Mouse (Mus musculus) frontal cortex, postnatal 25 days (tissue): ENCODE data around the gene Arhgap10.

Source experiments
- DNase-seq, 2 experiments: peaks; one replicate each; pipeline ENCODE4 v3.0.0; 2022; ENCODE audit warnings: low spot score in 2 of 2

Gene Arhgap10

DNA sequence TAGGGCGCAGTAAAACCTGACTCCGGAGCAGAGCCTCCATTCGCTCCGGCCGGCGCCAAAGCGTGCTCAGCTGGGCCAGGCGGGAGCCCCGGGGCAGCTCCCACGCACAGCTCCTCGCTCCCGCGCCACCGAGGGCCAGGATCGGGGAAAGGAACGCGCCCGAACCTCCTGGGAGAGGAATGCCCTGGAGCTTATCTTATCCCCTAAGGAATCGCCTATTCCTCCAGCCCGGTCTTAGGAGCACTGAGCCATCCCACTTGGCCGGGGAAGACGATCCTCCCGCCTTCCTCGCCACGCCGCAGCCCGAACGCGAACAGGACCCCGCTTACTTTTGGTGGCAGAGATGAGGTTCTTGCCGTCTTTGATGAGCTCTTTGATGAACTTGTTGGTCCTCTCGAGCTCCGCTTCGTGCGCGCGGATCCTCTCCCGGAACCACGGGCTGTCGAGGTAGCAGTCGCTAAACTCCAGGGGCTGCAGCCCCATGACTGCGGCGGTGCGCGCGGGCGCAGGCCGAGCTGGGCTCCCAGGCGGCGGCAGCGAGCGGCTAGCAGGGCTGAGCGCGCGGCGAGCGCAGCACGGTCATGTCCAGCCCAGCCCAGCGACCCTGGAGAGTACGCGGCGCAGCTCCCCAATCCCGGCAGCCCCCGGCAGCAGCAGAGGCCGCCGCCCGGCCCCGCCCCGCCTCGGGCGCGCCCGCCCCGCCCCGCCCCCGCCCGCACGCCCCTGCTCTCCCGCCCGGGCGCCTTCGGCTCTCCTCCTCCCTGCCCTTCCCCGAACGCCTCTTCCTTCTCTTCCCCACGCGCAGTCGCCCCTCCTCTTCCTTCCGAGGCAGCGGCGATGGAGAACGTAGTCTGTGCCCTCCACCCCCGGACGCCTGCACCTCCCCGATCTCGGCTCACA, at the start of gene Arhgap10:
Arhgap10 (minus strand) TSS at position 653 of the 900 bp plus-strand sequence.
- DNase-seq = peak; percentile 28 to 41

DNA sequence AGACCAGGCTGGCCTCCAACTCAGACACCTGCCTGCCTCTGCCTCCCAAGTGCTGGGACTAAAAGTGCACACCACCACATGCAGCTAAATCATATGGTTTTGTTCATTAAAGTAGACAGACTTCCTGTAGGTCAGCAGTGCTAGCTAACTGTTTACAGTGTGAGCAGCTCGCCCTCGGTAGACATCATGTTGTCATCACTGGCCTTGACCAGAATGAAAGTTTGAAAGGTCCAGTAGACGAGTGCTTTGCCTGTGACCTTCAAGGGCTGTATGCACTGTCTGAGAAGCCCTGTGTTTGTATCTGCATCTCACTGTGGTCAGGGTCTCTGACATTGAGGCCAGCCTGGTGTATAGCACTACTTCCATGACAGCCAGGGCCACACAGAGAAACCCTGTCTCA, 43.7 kb upstream of the Arhgap10 start:
- no peak for DNase-seq

DNA sequence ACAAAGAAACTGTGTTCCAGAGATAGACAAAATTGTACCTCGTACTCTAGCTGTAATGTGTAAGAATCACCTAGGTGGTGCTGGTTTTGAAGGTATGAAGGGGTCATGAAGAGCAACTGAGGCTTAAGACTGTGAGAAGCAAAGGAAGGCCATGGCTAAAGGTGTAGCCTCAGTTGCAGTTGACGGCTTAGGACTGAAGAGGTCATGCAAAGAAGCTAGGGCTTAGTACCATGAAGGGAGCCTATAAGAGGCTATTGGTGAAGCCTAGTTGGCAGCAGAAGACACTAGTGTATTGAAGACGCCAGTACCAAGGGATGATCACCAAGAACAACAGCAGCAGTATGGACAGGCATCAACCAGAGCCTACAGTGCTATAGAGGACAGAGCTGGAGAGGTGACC, 34.7 kb upstream of the Arhgap10 start:
- no peak for DNase-seq

DNA sequence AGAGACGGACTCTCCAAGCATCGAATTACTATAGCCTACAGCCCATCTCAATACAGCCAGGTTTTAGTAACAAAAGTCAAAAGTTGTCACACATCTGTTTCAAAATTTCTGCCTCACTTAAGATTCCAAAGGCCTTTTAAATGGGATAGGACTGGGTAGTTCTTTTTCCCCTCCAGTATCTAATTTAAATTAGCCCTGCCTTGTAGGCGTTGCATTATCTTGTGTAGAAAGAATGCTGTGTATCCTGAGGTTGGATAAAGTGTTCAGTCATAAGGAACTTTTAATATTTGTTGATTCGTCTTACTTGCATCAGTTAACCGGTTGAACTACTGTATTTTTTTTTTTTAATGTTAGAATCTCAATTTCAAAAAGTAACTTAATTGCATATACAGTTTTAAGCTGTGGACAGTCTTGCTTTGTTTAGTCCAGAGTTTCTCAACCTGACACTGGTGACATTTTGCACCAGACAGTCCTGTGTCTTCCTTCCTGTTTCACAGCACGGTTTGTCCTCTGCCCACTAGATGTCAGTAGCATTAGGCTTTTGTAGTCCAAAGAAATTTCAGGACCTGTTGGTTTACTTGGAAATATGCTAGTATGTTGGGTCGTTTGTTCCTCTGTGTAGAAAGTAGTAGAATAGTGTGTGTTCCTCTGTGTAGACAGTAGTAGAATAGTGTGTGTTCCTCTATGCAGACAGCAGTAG, 32.3 kb upstream of the Arhgap10 start:
- no peak for DNase-seq

DNA sequence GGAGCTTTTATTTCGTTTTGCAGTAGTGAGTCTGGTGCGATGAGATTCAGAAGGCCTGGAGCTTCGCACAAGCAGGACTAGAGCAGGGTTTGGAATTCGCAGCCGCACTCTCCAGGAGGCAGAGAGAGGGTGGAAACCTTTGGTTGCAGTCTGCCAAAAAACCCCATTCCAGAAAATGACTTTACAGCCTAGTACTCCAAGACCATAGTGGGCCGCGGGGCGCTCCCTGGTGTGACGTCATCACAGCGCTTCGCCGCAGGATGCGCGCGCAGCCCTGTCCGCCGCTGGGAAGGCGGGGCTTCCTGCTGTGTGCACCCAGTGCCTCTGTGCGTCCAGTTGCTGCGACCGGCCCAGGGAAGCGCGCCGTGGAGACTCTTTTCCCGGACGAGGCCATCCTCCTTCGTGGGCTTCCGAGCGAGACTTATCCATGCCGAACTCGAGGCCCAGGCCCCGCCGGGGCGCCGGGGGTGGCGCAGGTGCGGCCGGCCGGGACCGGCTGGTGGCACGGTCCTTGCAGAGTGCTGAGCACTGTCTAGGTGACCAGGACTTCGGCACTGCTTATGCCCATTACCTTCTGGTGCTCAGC, 31.5 kb upstream of the Arhgap10 start, which contains the start of gene Prmt9:
Prmt9 (plus strand) TSS at position 277 of the 586 bp plus-strand sequence.
- DNase-seq = peak; percentile 83 to 93

DNA sequence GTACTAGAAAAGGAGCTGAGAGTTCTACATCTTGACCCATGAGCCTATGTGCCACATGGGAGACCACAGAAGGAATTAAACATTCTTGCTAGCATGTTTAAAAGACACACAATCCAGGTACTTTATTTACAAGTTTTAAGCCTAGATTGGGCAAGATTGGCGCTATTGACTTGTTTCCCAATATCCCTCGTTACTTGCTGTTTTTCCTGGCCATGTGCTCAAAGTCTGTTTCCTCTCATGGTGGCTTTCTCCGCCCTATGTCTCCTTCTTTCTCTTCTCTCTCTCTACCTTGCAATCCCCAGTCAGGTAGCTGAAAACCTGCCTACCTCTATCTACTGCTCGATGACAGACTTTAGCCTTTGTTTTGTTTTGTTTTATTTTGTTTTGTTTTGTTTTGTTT, 27.9 kb upstream of the Arhgap10 start:
- no peak for DNase-seq

DNA sequence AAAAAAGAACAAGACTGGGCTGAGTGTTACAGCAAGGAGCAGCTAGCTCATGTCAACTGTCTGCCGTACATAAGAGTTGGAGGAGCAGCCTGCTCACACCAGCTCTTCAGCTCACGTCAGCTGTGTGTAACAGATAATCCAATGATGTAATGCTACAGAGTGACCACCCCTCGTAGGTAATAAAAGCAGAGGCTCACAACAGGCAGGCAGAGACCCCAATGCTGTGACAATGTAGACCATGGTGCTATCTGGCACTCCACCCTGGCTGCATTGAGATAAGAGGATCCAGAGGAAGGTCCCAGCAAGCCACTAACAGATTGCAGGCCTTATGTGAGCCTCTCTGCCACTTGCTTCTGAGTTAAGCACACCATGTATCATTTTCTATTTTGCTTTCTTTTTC, 26.7 kb upstream of the Arhgap10 start:
- no peak for DNase-seq

DNA sequence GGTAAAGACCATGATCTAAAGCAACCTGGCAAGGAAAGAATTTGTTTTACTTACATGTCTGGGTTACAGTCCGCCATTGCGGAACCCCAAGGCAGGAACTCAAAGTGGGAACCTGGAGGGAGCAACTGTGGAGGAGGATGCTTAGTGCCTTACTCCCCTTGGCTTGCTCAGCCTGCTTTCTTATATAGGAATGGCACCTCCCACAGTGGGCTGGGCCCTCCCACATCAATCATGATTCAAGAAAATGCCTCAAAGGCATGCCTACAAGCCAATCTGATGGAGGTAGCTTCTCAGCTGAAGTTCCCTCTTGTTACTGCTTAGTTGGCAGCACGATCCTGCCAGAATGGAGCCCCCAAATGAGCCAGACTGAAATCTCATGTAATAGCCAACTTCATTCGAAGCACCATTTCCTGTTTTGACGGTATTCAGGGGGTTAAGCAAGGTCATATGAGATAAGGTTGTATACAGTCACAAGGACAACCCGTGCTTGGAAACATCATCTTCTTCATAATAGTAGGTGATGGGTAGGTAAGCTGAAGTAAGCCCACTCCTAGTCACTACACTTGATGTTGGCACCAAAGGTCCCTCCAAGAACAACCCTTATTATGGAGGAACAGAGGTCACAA, 25.5 kb upstream of the Arhgap10 start:
- no peak for DNase-seq

DNA sequence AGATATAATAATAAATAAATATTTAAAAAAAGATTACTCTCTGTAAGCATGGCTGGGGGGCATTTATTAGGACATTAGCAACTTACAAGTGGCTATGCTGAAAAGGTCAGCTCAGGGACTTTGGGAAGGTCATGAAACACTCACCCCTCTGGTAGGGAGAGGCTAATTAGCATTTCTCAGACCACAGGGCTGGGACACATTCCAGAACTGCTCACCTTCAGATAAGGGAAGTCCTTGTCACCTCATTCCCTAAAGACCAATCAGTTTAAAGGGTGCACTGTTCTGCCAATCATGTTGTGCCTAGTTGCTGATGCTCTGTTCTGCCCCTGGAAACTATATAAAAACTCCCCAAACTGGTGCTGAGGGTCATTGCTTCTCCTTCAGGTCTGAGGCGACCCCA, 20.5 kb upstream of the Arhgap10 start:
- no peak for DNase-seq

DNA sequence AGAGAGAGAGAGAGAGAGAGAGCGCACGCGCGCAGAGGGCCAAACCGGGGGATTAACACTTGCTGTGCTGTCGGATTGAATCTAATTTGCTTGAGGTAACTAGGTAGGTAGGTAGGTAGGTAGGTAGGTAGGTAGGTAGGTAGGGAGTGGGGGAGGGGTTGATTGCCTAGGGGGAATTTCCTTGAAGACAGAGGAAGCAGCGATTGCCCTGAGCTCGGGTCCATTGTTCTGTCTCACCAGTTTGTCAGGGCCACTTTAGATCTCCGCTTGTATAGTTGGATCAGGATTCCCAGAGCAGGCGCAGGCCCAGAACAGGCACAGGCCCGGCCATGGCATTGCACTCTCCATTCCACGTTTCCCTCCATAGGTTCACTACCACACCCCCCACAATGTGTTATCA, 19.1 kb upstream of the Arhgap10 start:
- DNase-seq = no peak

DNA sequence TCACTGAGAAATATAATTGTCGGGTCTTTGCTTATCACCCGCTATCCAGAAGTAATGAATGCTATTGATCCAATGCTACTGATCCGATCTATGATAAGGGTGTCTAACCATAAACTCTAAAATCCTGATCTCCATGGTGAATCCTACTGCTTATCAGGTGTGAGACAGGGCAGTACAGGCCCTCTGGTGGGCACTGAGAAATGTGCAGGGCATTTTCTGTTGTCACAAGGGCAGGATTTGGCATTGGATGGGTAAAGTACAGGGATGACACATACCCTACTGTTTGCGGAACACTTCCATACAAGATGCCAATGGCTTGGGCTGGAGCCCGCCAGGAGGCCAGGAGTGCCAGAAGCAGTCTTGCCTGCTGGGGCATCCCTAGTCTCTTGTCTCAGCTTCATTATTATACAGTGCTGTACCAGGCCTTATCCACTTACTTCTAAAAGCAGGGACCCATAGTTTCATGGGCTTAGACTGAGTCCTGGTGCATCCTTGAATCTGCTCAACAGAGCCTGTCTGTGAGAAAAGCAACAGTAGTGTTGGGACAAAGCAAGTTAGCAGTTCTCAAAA, 17.4 kb upstream of the Arhgap10 start:
- DNase-seq = peak; percentile 26 to 27

DNA sequence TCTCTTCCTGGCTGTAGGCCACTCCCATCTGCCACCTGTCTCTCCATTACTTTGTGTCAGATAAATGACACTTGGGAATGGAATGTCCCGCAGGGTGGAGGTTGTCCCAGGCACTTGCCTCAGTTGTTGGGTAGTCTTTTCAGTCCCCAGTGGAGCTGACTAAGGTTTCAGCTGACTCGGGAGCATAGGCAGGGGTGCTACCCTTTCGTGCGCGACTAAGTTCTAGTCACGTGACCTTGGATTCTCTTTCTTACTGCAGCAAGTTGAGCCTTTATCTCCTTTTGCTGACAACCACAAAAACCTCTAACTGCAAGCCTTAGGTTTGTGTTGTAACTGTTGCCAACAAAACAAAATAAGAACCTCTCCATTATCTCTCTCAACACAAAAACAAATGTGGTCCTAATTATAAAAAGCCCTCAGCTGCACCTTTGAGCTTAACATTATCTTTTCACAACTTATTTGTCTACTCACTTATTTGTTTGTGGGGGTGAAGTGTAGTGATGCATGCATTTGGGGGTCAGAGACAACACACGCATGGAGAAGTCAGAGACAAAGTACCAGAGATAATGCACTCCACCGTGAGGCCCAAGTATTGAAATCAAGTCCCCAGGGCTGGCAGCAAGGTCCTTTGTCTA, 16.7 kb upstream of the Arhgap10 start:
- no peak for DNase-seq

DNA sequence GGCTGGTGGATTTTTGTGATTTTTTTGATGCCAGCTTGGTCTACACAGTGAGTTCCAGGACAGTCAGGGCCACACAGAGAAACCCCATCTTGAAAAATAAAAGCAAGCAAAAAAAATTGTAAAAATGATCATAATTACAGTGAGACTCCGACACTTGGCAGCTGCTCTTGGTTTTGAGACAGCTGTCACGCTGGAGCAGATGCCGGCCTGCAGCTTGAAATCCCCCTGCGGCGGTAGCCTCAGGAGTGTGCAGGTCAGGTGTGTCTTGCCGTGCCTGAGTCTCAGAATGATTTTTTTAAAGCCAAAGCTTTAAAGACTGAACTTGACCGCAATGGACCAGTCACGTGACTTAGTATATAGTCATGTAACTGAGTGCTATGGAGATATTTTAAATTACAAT, 8.4 kb upstream of the Arhgap10 start:
- no peak for DNase-seq

DNA sequence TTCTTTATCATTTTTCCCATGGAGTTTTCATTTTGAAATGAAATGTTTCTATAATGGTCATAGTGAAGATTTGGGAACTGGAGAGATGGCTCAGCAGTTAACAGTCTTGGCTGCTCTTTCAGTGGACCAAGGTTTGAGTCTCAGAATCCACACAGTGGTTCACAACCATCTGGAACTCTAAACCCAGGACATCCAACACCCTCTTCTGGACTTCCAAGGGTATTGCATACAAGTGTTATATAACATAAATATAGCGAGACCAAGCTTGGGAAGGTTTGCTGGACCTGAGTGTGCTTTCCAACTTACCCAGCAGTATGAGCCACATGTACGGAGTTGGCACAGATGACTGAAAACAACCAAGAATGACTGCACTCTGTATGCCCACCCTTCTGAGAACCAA, 7.2 kb upstream of the Arhgap10 start:
- no peak for DNase-seq

DNA sequence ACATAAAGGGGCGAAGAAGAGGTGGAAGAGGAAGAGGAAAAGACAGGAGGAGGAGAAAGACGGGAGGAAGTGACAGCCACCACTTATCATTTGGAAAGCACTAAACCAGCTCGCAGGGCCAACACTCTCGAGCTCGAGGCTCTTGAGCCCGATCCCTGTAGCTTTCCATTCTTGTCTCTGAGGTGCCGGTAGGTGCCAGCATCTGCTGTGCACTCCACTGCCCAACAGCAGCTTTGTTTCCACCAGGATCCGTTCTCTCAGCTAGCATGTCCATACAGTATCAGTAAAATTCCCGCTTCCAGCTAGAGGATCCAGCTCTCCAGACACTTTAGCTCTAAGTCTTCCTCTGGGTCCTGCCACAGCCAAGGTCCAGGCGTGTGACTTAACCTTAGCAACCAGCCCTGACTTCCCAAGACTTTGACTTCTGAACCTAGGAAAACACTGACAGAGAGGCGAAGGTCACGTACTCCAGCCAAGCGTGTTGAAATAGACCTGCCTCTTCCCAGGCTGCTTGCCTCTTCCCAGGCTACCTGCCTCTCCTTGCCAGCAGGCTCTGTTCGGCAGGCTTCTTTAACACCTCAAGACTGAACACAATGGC, 6.4 kb upstream of the Arhgap10 start:
- DNase-seq = no peak

DNA sequence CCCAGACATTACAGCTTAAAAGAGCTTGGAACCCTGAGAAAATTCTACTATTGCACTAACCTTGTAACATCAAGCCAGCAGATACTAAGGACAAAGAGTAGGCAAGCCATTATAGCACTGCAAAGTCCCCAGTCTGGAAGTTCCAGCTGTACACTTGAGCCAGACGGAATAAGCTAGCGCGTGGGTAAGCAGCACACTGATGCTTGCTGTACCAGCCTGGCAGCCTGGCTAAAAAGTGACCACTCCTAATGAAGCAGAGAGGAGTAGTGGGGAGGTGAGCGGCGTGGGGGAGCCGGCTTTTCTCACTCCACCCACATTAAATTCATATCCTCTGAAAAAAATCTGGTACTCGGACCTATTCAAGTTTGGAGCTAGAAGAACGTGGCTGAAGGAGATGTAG, 5.2 kb upstream of the Arhgap10 start:
- DNase-seq = no peak

DNA sequence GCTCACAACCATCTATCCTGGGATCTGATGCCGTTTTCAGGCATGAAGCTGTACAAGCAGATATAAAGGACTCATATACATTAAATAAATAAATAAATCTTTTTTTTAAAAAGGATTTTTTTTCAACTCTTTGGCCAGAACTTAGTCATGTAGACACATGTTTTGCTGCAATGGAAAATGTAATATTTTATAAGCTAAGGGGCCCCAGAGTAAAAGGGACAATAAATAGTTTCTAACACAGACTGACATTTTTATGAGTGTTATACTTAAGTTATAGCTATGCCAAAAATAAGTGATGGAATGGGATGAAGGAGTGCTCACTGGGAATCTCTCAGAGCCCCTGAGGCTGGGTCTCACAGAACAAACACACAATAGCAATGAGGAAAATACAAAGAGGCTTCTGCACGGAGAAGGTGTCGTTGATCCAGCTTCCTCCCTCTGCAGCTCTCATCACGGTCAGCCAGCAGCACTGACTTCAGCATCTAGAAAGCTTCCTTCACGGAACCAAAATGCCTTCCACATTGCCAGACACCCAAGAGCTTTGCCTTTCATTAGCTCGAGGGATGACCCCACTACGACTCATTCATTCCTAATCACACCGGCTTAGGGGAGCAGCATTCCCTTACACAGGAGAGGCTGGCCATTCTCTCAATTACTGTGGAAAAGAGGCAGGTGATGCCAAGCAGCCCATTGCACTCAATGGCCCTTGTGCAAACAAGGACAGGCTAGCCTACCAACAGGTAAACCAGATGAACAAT, 3.5 kb upstream of the Arhgap10 start:
- no peak for DNase-seq

DNA sequence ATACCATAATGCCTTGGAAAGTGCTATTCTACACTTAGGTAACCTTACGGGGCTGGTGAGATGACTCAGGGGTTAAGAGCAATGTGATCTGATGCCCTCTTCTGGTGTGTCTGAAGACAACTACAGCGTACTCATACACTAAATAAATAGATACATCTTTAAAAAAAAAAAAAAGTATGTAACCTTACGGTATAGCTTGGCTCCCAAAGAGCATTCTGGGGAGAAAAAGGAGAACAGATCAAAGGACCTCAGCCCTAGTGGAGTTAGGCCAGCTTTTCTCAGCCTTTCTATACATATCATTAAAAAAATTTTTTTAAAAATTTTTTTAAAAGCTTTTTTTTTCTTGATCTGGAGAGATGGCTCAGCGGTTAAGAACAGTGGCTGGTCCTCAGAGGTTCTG, 2.8 kb upstream of the Arhgap10 start:
- no peak for DNase-seq

DNA sequence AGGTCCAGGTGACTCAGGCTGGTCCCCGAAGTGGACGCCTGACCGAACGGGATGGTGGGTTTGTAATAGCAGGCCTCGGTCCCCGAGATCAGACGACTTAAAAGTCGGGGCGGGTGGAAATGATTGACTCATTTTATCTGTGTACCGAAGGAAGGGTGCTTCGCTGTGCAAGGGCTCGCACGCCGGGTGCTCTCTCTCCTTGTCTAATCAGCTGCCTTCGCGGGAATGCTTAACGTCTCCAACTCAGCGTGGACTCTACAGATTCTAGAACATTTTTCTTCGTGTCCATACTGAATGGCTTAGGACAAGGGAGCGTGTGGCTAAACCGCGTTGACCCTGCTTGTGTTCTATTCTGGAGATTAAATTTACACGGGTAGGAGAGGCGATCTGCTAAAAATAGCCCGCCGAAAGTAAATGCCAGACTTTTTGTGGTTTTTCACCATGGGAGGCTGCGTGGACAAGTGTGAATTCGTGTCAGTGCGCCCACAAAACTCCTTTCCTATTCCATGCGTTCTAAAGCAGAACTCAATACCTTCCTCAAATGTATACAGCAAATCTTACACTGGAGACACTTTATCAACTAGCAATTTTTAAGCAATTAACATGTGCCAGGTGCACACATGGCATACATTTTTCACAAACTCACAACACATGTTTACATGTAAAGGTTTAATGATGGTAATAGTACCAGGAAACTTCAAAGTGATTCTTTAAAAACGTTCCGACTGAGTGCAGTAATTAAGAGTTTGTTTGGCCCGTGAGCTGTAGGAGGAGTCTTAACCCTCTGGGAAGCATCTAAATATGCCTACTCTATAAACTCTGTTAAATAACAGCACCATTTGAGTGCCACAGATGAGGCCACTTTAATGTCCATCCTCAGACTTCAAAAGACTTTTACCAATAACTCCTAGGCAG, 705 bp upstream of the Arhgap10 start:
- peak; percentile 23 to 38 for DNase-seq
